Mouse (Mus musculus) subcutaneous adipose tissue, adult 2 months (tissue): ENCODE results near the gene 1700029H14Rik. TPM values are rescaled to one million over a fixed set of nuclear protein-coding genes. Genes with fewer than 3 reads are reported as not detected.

Experiments
- polyA plus RNA-seq: library from polyadenylated mRNA; depleted of rRNA; stranded (reverse); fragments of >200 nt; gene quantifications from 2 replicates; pipeline ENCODE4 v1.2.3, GENCODE M21; 2012; ENCODE audit warnings: low replicate concordance; rRNA removed

The 1700029H14Rik gene
- polyA plus RNA-seq = 0.10 TPM in 1 of 2 replicates, not detected in the other

GRCm38 (mm10) chr8:13562118-13562517 is at the start of gene 1700029H14Rik:
Gene 1700029H14Rik (minus strand): TSS chr8:13562461.

Other genes starting within 250 kb of the 1700029H14Rik start
- 42.8 and 94.6 TPM in 2 replicates for gene Tfdp1, start 223.7 kb downstream of the 1700029H14Rik start, polyA plus RNA-seq
- 1.2 and 2.8 TPM in 2 replicates for gene Atp4b, start 165.6 kb downstream of the 1700029H14Rik start, polyA plus RNA-seq
- gene Grk1, start 157.4 kb downstream of the 1700029H14Rik start, polyA plus RNA-seq = 0.03 and 0.04 TPM in 2 replicates
- 9.1 and 17.6 TPM in 2 replicates for gene Tmem255b, start 127.3 kb downstream of the 1700029H14Rik start, polyA plus RNA-seq
- 185 and 434 TPM in 2 replicates for gene Gas6, start 68.0 kb downstream of the 1700029H14Rik start, polyA plus RNA-seq
- gene Rasa3, start 115.1 kb upstream of the 1700029H14Rik start, polyA plus RNA-seq = 56.1 and 83.3 TPM in 2 replicates
- gene Cfap97d2, start 143.4 kb upstream of the 1700029H14Rik start, polyA plus RNA-seq = 0.13 TPM in 1 of 2 replicates, not detected in the other
- 41.7 and 67.8 TPM in 2 replicates for gene Cdc16, start 195.2 kb upstream of the 1700029H14Rik start, polyA plus RNA-seq
- gene Upf3a, start 223.2 kb upstream of the 1700029H14Rik start, polyA plus RNA-seq = 10.3 and 11.5 TPM in 2 replicates